Mouse (Mus musculus) bone marrow, adult 2 months (tissue): ENCODE results near the gene Slmap.

ENCODE experiments used
- CTCF ChIP-seq: fragments of 200-500 bp; IDR thresholded peaks from 2 replicates; pipeline ENCODE4 v1.5.1; 2011; ENCODE audit warnings: low read length, control low read depth; ENCODE audit not compliant: control insufficient read depth, insufficient read depth
- POLR2A ChIP-seq: fragments of 200-500 bp; IDR thresholded peaks from 2 replicates; pipeline ENCODE4 v1.6.1; 2011; ENCODE audit warnings: low read depth, mild to moderate bottlenecking, control low read depth, low read length, borderline replicate concordance; ENCODE audit not compliant: control insufficient read depth

GRCm38 (mm10) chr14:26525955-26526354, 8.8 kb downstream of the Slmap start:
- TF ChIP-seq CTCF (no peak), POLR2A (no peak)
